Mouse (Mus musculus) hematopoietic multipotent progenitor cell, adult 10-12 weeks (in vitro differentiated cells): ENCODE data around the gene Vmn2r41. TPM values are rescaled to one million over a fixed set of nuclear protein-coding genes. Genes with fewer than 3 reads are reported as not detected.

Source experiments
- polyA plus RNA-seq: library from polyadenylated mRNA; stranded (reverse); fragments of >175 nt; gene quantifications from 2 replicates; pipeline ENCODE4 v1.2.3, GENCODE M21; 2012; ENCODE audit warnings: low replicate concordance

The Vmn2r41 gene
- not detected in 2 replicates for polyA plus RNA-seq

DNA sequence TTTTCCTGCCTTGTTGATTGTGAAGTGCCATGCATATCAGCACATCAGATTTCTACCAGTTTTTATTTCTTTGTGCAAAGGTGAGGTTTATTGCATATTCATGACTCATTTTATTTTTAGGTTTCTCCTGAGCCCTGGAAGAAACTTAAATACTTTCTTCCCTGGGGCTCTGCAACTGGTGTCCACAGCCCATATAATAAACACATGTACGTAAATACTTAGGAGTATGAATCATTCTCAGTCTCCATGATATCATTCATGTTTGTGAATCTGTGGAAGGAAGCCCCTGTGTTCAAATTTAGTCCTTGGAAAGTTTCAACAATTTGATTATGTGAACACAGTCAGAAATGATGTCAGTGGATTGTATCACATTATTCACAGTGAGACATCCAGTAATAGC lies at the start of gene Vmn2r41:
Gene Vmn2r41, minus strand, starts transcription at position 101 of the 400 bp plus-strand sequence.

GRCm38 (mm10) chr7:8200220-8200619 lies 38.8 kb upstream of the Vmn2r41 start, which contains the start of gene Vmn2r42:
Gene Vmn2r42, minus strand, starts transcription at chr7:8200320.

Other genes with a start within 250 kb of the Vmn2r41 start
- 0.02 and 0.07 TPM in 2 replicates for gene Vmn2r42, start 38.7 kb upstream of the Vmn2r41 start, polyA plus RNA-seq
- gene Vmn2r43, start 98.9 kb upstream of the Vmn2r41 start, polyA plus RNA-seq = 0.05 TPM in 1 of 2 replicates, not detected in the other
- 0.02 TPM in 1 of 2 replicates, not detected in the other for gene Vmn2r44, start 221.7 kb upstream of the Vmn2r41 start, polyA plus RNA-seq